Mouse (Mus musculus): Measurements from ENCODE around the gene Casp7. TPM values are rescaled to one million over a fixed set of nuclear protein-coding genes. Genes with fewer than 3 reads are reported as not detected.
"Not testable (repeated sequence)": the region's sequence is repeated elsewhere in the genome, so short reads cannot be mapped to it uniquely, and the experiment has no call there.

The Casp7 gene
- 21.4 and 23.7 TPM in 2 replicates for total RNA-seq (2014; rRNA removed)
- 23.8 and 28.8 TPM in 2 replicates for polyA plus RNA-seq (2015; fragmentation: Nextera tagmentation; extraction: Ambion mirVana)

- peak within 1 kb of the TSS; percentile 63 for H3K4me3 ChIP-seq (ENCODE audit: low read depth, low read length)
- H3K27me3 ChIP-seq (ENCODE audit: insufficient read depth, low read length), result peaks cover 4% of the 10 kb centered on the region; the same call in 1 of the 2 replicates
- H3K4me1 ChIP-seq (ENCODE audit: insufficient read depth), result no peaks in the 10 kb centered on the region
- ATAC-seq (peak; percentile 88), DNase-seq (peak; percentile 73)
- TF ChIP-seq CTCF (IDR thresholded peaks at IDR 0.05; ENCODE audit: low read depth), result peak; percentile 26; the same call in 1 of the 2 replicates
- no peaks in the 10 kb centered on the region for H3K36me3 ChIP-seq (ENCODE audit: insufficient read depth)
- H3K27ac ChIP-seq (ENCODE audit: low read depth, low read length), result peak within 1 kb of the TSS; percentile 66; the same call in 1 of the 2 replicates
- no peaks in the 10 kb centered on the region for H3K9me3 ChIP-seq (ENCODE audit: low read length)
- peak within 1 kb of the TSS; percentile 71 for H3K9ac ChIP-seq
- WGBS, result 1% methylated on average over 71 of the region's 78 CpGs
- H3K4me2 ChIP-seq (ENCODE audit: low read depth), result peak within 1 kb of the TSS; percentile 84
Measured at GRCm38 (mm10) chr19:56396669-56397621, at the start of gene Casp7. Gene Casp7, plus strand, starts transcription at chr19:56397129.

GRCm38 (mm10) chr19:56349295-56349694 is 47.6 kb upstream of the Casp7 start:
- Histone ChIP-seq H3K4me1 (ENCODE audit: insufficient read depth) (no peaks in the 10 kb centered on the region; the same call in 1 of the 2 replicates), H3K27ac (ENCODE audit: low read depth, low read length) (no peak overlapping the region), H3K4me3 (ENCODE audit: low read depth, low read length) (no peak overlapping the region), H3K36me3 (ENCODE audit: insufficient read depth) (no peaks in the 10 kb centered on the region), H3K4me2 (ENCODE audit: low read depth) (no peak overlapping the region), H3K9ac (no peak overlapping the region), H3K9me3 (ENCODE audit: low read length) (no peaks in the 10 kb centered on the region), H3K27me3 (ENCODE audit: insufficient read depth, low read length) (no peaks in the 10 kb centered on the region)
- DNase-seq (no peak), ATAC-seq (no peak)
- WGBS, result 38% methylated on average over 6 of the region's 6 CpGs
- TF ChIP-seq CTCF (IDR thresholded peaks at IDR 0.05; ENCODE audit: low read depth), result peak; percentile 47

- ATAC-seq (no peak), DNase-seq (no peak)
- H3K9ac ChIP-seq, result no peak overlapping the region
- no peaks in the 10 kb centered on the region for H3K4me1 ChIP-seq (ENCODE audit: insufficient read depth)
- no peak overlapping the region for H3K4me3 ChIP-seq (ENCODE audit: low read depth, low read length)
- no peaks in the 10 kb centered on the region for H3K27me3 ChIP-seq (ENCODE audit: insufficient read depth, low read length)
- no peaks in the 10 kb centered on the region for H3K9me3 ChIP-seq (ENCODE audit: low read length)
- TF ChIP-seq CTCF (IDR thresholded peaks at IDR 0.05; ENCODE audit: low read depth), result no peak
- WGBS, result 89% methylated on average over 10 of the region's 10 CpGs
- H3K27ac ChIP-seq (ENCODE audit: low read depth, low read length), result no peak overlapping the region
- no peak overlapping the region for H3K4me2 ChIP-seq (ENCODE audit: low read depth)
- no peaks in the 10 kb centered on the region for H3K36me3 ChIP-seq (ENCODE audit: insufficient read depth)
Measured at GRCm38 (mm10) chr19:56353689-56354088, 43.2 kb upstream of the Casp7 start.

DNA sequence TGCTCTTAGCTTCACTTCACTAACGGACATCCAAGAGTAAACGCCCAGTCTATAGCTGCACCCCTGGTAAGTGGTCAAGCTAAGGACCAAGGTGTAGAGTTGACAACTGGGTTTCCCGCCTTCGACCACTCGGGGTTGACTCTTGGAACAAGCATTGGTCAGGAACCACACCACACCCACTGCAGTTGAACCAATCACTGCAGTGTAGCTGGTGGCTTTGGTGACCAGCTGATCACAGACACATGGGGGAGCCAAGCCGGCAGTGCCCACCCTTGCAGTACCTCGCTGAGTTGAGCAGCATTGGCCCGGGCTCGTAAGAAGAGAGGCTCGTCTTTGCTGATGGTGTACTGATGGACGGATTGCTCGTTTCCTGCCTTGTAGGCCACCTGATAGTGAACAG is 41.7 kb upstream of the Casp7 start:
- H3K4me1 ChIP-seq (ENCODE audit: insufficient read depth), result no peaks in the 10 kb centered on the region
- 93% methylated on average over 12 of the region's 12 CpGs for WGBS

GRCm38 (mm10) chr19:56356480-56357373 is 40.2 kb upstream of the Casp7 start:
- no peaks in the 10 kb centered on the region for H3K27me3 ChIP-seq (ENCODE audit: insufficient read depth, low read length)
- DNase-seq (peak; percentile 69), ATAC-seq (no peak)
- peak; percentile 74 for TF ChIP-seq CTCF (IDR thresholded peaks at IDR 0.05; ENCODE audit: low read depth)
- H3K9ac ChIP-seq, result no peak overlapping the region
- no peaks in the 10 kb centered on the region for H3K36me3 ChIP-seq (ENCODE audit: insufficient read depth)
- H3K27ac ChIP-seq (ENCODE audit: low read depth, low read length), result no peak overlapping the region
- H3K4me2 ChIP-seq (ENCODE audit: low read depth), result peak overlapping the region; percentile 13; the same call in 1 of the 2 replicates
- WGBS, result 19% methylated on average over 17 of the region's 17 CpGs
- no peaks in the 10 kb centered on the region for H3K4me1 ChIP-seq (ENCODE audit: insufficient read depth)
- H3K9me3 ChIP-seq (ENCODE audit: low read length), result no peaks in the 10 kb centered on the region
- no peak overlapping the region for H3K4me3 ChIP-seq (ENCODE audit: low read depth, low read length)

More for the DNA sequence above, 41.7 kb upstream of the Casp7 start:
- no peak for DNase-seq
- Histone ChIP-seq H3K9me3 (ENCODE audit: low read length) (no peaks in the 10 kb centered on the region), H3K4me2 (ENCODE audit: low read depth) (no peak overlapping the region), H3K27ac (ENCODE audit: low read depth, low read length) (no peak overlapping the region), H3K4me3 (ENCODE audit: low read depth, low read length) (no peak overlapping the region), H3K36me3 (ENCODE audit: insufficient read depth) (no peaks in the 10 kb centered on the region), H3K9ac (no peak overlapping the region), H3K27me3 (ENCODE audit: insufficient read depth, low read length) (no peaks in the 10 kb centered on the region)
- no peak for TF ChIP-seq CTCF (IDR thresholded peaks at IDR 0.05; ENCODE audit: low read depth)
- ATAC-seq, result no peak

DNA sequence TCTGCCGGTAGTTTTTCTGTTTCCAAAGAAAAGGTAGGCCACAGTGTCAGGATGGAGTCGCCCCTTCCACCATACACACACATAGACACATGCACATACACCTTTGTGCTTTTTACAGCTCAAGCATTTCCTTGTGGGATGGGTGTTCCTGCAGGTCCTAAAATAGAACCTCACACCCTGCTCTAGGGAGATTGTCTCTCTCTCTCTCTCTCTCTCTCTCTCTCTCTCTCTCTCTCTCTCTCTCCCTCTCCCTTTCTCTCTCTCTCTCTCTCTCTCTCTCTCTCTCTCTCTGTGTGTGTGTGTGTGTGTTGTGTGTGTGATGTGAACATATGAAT is 39.6 kb upstream of the Casp7 start:
- not testable (repeated sequence) for H3K9ac ChIP-seq

More for the DNA sequence above, 39.6 kb upstream of the Casp7 start:
- H3K4me1 ChIP-seq (ENCODE audit: insufficient read depth); H3K36me3 ChIP-seq (ENCODE audit: insufficient read depth); DNase-seq; H3K27ac ChIP-seq (ENCODE audit: low read depth, low read length); H3K9me3 ChIP-seq (ENCODE audit: low read length); H3K4me3 ChIP-seq (ENCODE audit: low read depth, low read length); H3K4me2 ChIP-seq (ENCODE audit: low read depth); ATAC-seq; H3K27me3 ChIP-seq (ENCODE audit: insufficient read depth, low read length): not testable (repeated sequence)
- WGBS, result 59% methylated on average over 2 of the region's 2 CpGs

Data from forebrain, postnatal 0 days (tissue).